Mouse (Mus musculus): ENCODE measurements at regions not wholly inside any gene's neighbourhood (a gene's known extent, or its start where the extent isn't known, plus 50 kb on each side); places are given as distances from the start of the nearest gene placed in this dataset.

GRCm38 (mm10) chr17:22795213-22795612, 71.7 kb downstream of the Zfp945 start:
- H3K9me3 ChIP-seq (replicated peaks; ENCODE audit: control insufficient read depth, low read length): peaks cover 5% of the 10 kb centered on the region
- H3K27ac ChIP-seq (ENCODE audit: low read length): no peak overlapping the region
- no peak for ATAC-seq (replicated peaks; ENCODE audit: extremely low read depth, insufficient read depth, low FRiP score)
- no peak overlapping the region for H3K9ac ChIP-seq (ENCODE audit: low read length)
- H3K4me1 ChIP-seq (ENCODE audit: control insufficient read depth, insufficient read depth, low read length): no peaks in the 10 kb centered on the region
- no peak overlapping the region for H3K4me3 ChIP-seq (ENCODE audit: low read length)
- H3K4me2 ChIP-seq (ENCODE audit: low read depth, low read length): no peak overlapping the region
- no peaks in the 10 kb centered on the region for H3K27me3 ChIP-seq (ENCODE audit: control insufficient read depth, insufficient read depth, low read length)
- peaks cover 3% of the 10 kb centered on the region; the same call in 1 of the 2 replicates for H3K36me3 ChIP-seq (ENCODE audit: control insufficient read depth, insufficient read depth)
- WGBS: 76% methylated on average over 5 of the region's 5 CpGs

- Histone ChIP-seq H3K4me1 (ENCODE audit: control insufficient read depth, insufficient read depth, low read length) (no peaks in the 10 kb centered on the region), H3K36me3 (ENCODE audit: control insufficient read depth, insufficient read depth) (peaks cover 20% of the 10 kb centered on the region), H3K4me3 (ENCODE audit: low read length) (no peak overlapping the region), H3K27me3 (ENCODE audit: control insufficient read depth, insufficient read depth, low read length) (no peaks in the 10 kb centered on the region), H3K9ac (ENCODE audit: low read length) (no peak overlapping the region), H3K27ac (ENCODE audit: low read length) (no peak overlapping the region), H3K9me3 (replicated peaks; ENCODE audit: control insufficient read depth, low read length) (peaks cover 10% of the 10 kb centered on the region), H3K4me2 (ENCODE audit: low read depth, low read length) (no peak overlapping the region)
- no peak for ATAC-seq (replicated peaks; ENCODE audit: extremely low read depth, insufficient read depth, low FRiP score)
- WGBS: 92% methylated on average over 2 of the region's 2 CpGs
Measured at GRCm38 (mm10) chr17:22784481-22784880, 82.5 kb downstream of the Zfp945 start.

GRCm38 (mm10) chr17:22745736-22746135, 121.2 kb downstream of the Zfp945 start:
- H3K36me3 ChIP-seq (ENCODE audit: control insufficient read depth, insufficient read depth): no peaks in the 10 kb centered on the region
- ATAC-seq (replicated peaks; ENCODE audit: extremely low read depth, insufficient read depth, low FRiP score): no peak
- H3K4me2 ChIP-seq (ENCODE audit: low read depth, low read length): no peak overlapping the region
- no peak overlapping the region for H3K27ac ChIP-seq (ENCODE audit: low read length)
- WGBS: 64% methylated on average over 7 of the region's 7 CpGs
- H3K9ac ChIP-seq (ENCODE audit: low read length): no peak overlapping the region
- no peak overlapping the region for H3K4me3 ChIP-seq (ENCODE audit: low read length)
- H3K27me3 ChIP-seq (ENCODE audit: control insufficient read depth, insufficient read depth, low read length): no peaks in the 10 kb centered on the region
- no peaks in the 10 kb centered on the region for H3K4me1 ChIP-seq (ENCODE audit: control insufficient read depth, insufficient read depth, low read length)
- no peaks in the 10 kb centered on the region for H3K9me3 ChIP-seq (replicated peaks; ENCODE audit: control insufficient read depth, low read length)

GRCm38 (mm10) chr17:22739581-22740178, 127.3 kb downstream of the Zfp945 start:
- peak overlapping the region; percentile 82 for H3K4me2 ChIP-seq (ENCODE audit: low read depth, low read length)
- no peaks in the 10 kb centered on the region for H3K9me3 ChIP-seq (replicated peaks; ENCODE audit: control insufficient read depth, low read length)
- H3K27ac ChIP-seq (ENCODE audit: low read length): peak overlapping the region; percentile 82
- peak overlapping the region; percentile 82 for H3K9ac ChIP-seq (ENCODE audit: low read length)
- no peaks in the 10 kb centered on the region for H3K36me3 ChIP-seq (ENCODE audit: control insufficient read depth, insufficient read depth)
- peaks cover 5% of the 10 kb centered on the region; the same call in 1 of the 2 replicates for H3K4me1 ChIP-seq (ENCODE audit: control insufficient read depth, insufficient read depth, low read length)
- under 1% methylated on average over 25 of the region's 25 CpGs for WGBS
- no peaks in the 10 kb centered on the region for H3K27me3 ChIP-seq (ENCODE audit: control insufficient read depth, insufficient read depth, low read length)
- H3K4me3 ChIP-seq (ENCODE audit: low read length): peak overlapping the region; percentile 70
- peak; percentile 87 for ATAC-seq (replicated peaks; ENCODE audit: extremely low read depth, insufficient read depth, low FRiP score)

GRCm38 (mm10) chr17:22739173-22739572, 127.8 kb downstream of the Zfp945 start:
- Histone ChIP-seq H3K36me3 (ENCODE audit: control insufficient read depth, insufficient read depth) (0 out of 2 replicates have a peak, but pooled peaks cover under 1% of the 10 kb centered on the region), H3K27ac (ENCODE audit: low read length) (peak overlapping the region; percentile 82), H3K4me1 (ENCODE audit: control insufficient read depth, insufficient read depth, low read length) (peaks cover 5% of the 10 kb centered on the region; the same call in 1 of the 2 replicates), H3K4me2 (ENCODE audit: low read depth, low read length) (peak overlapping the region; percentile 82), H3K27me3 (ENCODE audit: control insufficient read depth, insufficient read depth, low read length) (no peaks in the 10 kb centered on the region), H3K9me3 (replicated peaks; ENCODE audit: control insufficient read depth, low read length) (no peaks in the 10 kb centered on the region; the same call in 1 of the 2 replicates), H3K9ac (ENCODE audit: low read length) (peak overlapping the region; percentile 82), H3K4me3 (ENCODE audit: low read length) (peak overlapping the region; percentile 70)
- 0 out of 2 replicates have a peak, but pooled peaks have one; percentile 12 for ATAC-seq (replicated peaks; ENCODE audit: extremely low read depth, insufficient read depth, low FRiP score)
- WGBS: 8% methylated on average over 12 of the region's 12 CpGs

- 91% methylated on average over 4 of the region's 4 CpGs for WGBS
- Histone ChIP-seq H3K27ac (ENCODE audit: low read length) (no peak overlapping the region), H3K9ac (ENCODE audit: low read length) (no peak overlapping the region), H3K27me3 (ENCODE audit: control insufficient read depth, insufficient read depth, low read length) (no peaks in the 10 kb centered on the region), H3K4me2 (ENCODE audit: low read depth, low read length) (no peak overlapping the region), H3K4me3 (ENCODE audit: low read length) (no peak overlapping the region), H3K4me1 (ENCODE audit: control insufficient read depth, insufficient read depth, low read length) (peaks cover 5% of the 10 kb centered on the region; the same call in 1 of the 2 replicates), H3K9me3 (replicated peaks; ENCODE audit: control insufficient read depth, low read length) (peaks cover 2% of the 10 kb centered on the region), H3K36me3 (ENCODE audit: control insufficient read depth, insufficient read depth) (0 out of 2 replicates have a peak, but pooled peaks cover 3% of the 10 kb centered on the region)
- no peak for ATAC-seq (replicated peaks; ENCODE audit: extremely low read depth, insufficient read depth, low FRiP score)
Measured at GRCm38 (mm10) chr17:22736360-22736759, 130.6 kb downstream of the Zfp945 start.
